Mouse (Mus musculus): ENCODE data around the gene Stum.
A peak's percentile ranks its signal among the peaks of the same experiment; 100 is the strongest.

The Stum gene

DNA sequence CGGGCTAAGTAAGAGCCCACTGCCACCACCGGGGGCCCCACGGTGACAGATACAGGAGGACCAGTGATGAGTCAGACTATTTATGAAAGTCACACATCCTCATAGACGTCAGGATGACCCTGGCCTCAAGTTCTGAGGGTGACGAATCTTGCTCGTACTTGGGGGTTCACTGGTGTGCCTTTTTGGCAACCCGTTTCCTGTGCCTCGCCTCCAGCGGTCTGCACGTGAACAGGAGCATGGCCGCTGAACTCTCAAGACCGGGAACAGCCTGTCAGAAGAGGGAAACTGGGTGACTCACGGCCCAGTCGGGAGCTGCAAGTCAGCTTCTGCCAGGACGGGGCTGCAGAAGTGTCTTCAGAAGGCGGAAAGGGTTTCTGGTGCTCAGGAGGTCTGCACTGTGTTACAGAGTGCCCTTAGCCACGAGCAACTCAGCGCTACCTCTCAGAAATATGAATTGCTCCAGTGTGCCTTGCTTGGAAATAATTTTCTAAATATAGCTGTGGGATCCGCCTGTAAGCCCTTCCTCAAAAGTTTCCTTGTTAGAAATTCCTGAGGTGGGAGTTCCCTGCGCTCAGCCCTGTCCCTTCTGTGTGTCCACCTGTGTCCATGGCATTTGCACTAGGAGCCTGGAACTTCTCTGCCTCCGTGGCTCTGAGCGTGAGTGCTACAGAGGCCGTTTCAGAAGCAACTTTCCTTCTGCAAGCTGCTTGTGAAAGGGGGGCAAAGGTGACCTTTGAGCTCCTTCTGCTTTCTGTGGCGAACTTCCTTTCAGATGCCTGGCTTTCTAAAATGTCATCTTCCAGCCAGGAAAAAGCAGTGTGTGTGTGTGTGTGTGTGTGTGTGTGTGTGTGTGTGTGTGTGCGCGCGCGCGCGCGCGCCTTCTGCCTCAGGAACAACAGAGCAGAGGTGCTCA is 79.4 kb downstream of the Stum start:
- peak; percentile 76 for DNase-seq

GRCm38 (mm10) chr1:180403357-180403693 is 80.0 kb downstream of the Stum start:
- no peak for DNase-seq

- DNase-seq = peak; percentile 69
Measured at GRCm38 (mm10) chr1:180402481-180403081, 80.7 kb downstream of the Stum start.

GRCm38 (mm10) chr1:180401725-180402124 is 81.6 kb downstream of the Stum start:
- DNase-seq = no peak

GRCm38 (mm10) chr1:180400691-180401455 is 82.4 kb downstream of the Stum start:
- no peak for DNase-seq

DNA sequence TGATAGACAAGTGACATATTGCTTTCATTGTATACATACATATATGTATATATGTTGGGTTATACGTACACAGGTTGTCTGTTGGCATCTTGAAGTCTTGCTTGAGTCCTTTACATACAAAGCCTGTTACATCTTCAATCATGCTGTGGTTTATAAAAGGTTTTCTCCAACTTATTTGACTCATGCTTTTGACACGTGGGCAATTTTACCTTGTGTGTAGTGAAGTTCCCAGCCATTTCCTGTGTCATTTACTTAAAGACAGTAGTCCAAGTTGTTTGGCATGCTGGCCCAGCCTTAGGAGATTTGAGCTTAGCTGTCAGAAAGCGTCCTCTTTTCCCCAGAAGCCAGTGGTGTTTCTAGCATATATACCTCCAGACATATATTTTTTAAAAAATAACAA is 84.9 kb downstream of the Stum start:
- DNase-seq = no peak

DNA sequence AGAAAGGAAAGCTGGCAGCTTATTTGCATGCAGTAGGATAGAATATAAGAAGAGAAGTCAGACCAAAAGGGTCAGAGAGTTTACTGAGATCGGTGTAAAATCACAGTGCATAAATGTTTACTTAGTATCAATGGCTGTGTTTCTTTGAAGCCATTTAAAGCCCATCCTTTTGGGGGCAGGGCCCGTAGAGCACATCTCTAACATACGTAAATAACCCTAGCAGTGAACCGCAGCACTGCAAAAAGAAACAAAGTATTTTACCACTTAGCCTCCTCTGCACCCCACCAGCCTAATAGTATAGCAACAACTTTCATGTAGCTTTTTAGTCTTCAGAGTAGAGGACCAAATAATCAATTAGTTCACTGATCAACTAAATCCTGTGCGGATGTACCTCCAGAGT is 85.6 kb downstream of the Stum start:
- DNase-seq = no peak

DNA sequence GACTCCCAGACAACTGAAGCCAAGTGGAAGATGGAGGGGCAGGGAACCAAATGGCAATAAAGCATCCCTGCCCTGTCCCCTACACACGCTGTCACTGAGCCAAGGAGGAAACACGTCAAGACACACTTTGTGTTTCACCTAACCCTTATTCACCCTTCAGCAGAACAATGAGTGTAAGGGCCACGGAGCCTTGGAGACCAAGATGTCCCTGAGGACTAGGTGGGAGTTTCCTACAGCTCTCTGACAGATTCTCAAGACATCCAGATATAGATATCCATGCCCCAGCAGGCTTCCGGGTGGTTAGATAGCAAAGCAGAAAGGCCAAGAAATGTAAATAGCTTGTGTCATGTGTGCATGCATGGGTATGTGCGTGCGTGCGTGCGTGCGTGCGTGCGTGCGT is 89.4 kb downstream of the Stum start:
- DNase-seq = peak; percentile 61

- DNase-seq = no peak
Measured at GRCm38 (mm10) chr1:180393017-180393797, 90.1 kb downstream of the Stum start.

DNA sequence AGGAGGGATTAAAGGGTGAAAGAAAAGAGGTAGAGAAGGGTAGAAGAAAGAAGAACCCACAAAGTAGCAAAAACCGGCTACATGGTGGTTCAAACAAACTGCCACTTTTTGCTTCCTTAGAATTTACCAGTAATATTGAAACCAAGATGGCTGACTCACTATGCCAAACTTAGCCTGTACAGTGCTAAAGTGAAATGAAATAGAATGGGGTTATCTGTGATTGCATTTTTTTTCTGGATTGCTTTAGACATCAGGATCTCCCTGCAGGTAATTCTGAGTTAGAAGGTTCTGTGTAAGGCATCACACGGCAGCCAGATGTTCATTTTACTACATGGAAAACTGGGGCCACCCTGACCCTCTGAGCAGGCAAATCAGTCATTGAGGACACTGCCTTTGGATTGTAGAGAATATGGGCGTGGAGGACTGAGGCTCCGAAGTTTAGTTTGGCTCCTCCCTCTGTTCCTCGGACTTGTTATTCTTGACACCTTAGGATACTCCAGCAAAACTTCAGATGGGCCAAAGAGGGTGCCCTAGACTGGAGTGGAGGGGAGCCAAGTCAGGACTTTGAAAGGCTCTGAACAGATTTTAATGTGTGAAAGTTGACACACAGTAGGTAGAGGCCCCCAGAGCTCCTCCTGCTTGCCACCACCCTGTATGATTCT is 91.0 kb downstream of the Stum start:
- DNase-seq = no peak

GRCm38 (mm10) chr1:180391575-180391945 is 91.7 kb downstream of the Stum start:
- DNase-seq = no peak

DNA sequence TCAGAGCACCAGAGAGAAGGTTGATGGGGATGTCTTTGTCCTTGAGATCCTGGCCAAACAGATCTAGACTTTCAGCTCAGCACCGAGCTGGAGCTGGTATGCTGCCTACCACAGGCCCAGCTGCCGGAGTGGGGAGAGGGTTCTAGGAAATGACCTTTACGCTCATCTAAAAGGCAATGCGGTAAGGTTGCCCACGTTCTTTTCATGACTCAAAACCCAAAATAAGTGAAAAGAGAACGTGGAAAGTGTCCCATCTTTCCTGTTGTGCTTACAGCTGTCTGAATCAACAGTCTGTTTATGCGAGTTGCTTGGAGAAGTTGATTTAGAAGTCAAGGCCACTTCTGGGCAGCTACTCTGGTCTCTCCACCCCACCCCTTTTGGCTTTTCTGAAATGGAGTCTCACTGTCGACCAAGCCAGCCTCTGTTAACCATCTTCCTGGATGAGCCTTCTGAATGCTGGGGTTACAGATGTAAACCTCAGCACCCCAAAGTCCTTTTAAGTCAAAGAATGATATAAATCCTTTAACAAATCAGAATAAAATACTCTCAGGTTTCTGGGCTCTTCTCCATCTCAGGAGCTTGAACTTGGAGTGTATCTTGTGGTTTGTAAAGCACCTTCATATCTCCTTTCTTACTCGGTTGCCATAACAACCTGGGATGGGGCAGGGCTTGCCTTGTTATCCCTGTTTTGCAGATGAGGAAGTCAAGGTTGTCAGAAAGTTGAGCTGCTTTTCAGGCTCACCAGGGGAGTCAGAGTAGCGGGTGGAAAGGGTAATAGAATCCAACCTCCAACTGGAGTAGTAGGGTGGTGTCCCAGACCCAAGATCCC is 92.3 kb downstream of the Stum start:
- DNase-seq = no peak

- peak; percentile 72 for DNase-seq
Measured at GRCm38 (mm10) chr1:180390321-180390731, 93.0 kb downstream of the Stum start.

DNA sequence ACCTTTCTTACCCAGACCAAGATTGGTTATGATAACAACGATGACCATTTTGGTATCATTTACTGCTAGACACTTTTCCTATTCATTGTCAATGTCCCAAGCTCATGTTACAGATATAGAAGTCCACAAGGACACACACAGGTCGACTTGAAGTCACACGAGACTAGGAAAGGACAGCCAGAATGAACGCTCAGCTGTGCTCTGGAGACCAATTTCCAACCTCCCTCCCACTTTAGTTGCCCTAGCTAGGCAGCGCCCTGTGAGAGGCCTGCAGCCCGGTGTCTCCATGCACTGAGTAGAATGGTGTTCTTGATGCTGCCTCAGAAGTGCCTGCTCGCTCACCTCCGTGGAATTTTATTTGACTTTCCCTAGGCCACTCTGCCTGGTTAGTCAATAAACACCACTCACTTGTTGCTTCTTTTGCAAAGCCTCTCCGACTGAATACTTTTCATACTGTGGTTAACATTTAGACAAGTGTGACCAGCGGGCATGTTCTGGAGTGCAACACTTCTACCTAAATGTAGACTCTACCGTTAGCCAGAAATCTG is 94.0 kb downstream of the Stum start:
- peak; percentile 50 for DNase-seq

DNA sequence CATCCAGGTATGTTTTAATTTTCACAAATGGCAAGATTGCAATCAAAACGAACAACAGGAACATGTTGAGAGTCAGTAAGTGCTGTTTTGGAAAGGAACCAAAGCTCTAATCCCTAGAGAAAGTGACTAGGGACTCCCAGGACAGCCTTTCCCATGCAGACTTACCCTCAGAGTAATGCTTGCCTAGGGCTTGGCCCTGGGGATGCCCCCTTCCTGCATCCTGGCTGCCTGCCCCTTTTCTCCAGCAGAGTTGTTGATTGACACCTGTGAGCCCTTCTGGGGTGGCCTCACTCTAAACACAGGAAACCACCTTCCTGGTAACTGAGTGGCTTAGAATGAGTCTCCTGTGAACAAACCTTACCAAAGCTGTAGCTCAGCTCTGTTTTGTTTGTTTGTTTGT is 94.8 kb downstream of the Stum start:
- DNase-seq = peak; percentile 41

DNA sequence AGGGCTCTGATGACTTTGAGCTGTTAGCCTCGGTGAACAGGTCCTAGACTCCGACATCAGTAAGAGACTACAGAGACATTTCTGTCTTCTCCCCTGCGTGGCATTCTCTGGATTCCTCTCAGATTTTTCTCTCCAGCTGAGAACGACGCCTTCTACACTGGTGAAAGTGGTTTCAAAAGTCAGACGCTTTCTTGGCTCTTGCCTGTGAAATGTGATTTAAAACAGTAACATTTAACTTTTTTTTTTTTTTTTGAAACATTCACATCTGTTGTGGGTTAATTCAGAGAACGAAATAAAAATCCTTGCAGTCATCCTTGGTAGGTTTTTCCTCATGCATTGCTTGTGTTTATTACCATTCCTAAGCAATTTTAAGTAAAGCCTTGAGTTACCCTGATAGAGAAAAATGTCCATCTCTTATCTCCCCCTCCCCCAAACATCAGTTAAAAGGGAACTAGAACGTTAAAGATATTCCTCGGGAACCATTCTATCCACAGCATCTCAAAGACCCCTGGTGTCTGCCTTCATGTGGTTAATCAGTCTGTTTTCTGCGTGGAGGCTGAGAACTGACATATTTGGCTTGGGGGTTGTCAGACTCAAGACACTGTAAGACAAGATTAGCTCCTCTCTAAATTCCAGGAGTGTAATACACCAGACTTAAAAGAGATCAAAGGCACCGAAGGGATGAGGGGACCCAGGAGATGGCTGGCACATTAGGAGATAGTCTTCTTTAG is 95.4 kb downstream of the Stum start:
- no peak for DNase-seq

DNA sequence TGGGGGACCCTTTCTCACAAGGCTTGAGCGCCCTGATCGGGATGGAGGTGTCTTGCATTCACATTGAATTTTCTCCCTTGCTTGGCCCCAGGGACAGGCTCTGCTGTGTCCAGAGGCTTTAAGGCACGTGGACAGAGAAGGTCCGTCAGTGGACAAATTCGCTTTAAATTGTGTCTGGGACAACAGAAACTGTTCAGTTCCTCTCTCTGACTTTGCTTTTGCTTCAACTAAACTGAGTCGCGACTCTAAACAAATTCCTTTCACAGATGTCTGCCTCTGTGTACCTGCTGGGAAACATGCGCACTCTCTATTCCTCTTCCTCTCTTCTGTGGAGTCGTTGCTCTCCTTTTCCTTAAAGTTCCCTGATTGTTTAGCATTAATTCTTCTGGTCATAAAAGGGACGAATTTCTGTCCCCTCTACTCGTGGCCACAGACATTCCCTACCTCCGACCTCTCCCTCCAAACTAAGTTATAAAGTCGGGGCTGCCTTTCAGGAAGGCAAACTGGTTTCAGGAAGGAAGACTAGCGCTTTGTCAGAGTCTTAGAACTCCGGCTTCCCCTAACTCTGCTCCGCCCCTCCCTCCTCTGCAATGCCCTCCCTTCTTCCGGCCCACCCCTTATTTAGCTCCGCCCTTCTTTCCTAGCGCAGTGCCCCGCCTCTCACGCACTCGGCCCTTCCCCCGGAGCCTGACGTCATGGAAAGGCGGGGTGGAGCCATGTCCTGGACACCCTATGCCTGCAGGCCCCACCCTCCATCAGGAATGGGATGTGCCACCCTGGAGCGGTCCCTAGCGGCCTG is 96.2 kb downstream of the Stum start:
- peak; percentile 99 for DNase-seq

GRCm38 (mm10) chr1:180385308-180385707 is 98.0 kb downstream of the Stum start:
- DNase-seq = peak; percentile 48

DNA sequence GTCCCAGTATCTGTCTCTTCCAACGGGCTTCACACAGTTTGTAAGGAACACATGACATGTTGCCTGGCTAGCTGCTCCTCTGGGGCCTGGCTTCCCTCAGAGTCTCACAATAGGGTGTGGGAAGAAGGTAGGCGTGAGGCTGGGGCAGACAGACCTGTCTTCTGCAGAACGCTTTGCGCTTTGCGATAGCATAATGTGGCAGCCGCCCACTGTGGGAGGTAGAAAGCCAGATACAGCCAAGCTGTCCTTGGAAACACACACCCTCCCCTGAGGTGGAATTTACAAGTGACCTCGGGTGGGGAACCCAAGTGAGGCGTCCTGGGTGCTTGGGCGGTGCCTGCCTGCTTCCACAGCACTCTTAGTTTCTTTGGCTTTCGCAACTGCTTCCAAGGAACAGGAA is 98.8 kb downstream of the Stum start:
- DNase-seq = no peak

- DNase-seq = no peak
Measured at GRCm38 (mm10) chr1:180383884-180384283, 99.4 kb downstream of the Stum start.
